Mouse (Mus musculus): ENCODE data around the gene Grip2.

The Grip2 gene

GRCm38 (mm10) chr6:91737451-91737850, 89.6 kb downstream of the Grip2 start:
- DNase-seq (ENCODE audit: extremely low read depth, insufficient read length, low spot score), result no peak

GRCm38 (mm10) chr6:91736471-91736870, 90.6 kb downstream of the Grip2 start:
- DNase-seq (ENCODE audit: extremely low read depth, insufficient read length, low spot score), result peak; percentile 66

- DNase-seq (ENCODE audit: extremely low read depth, insufficient read length, low spot score), result peak; percentile 80
Observed at GRCm38 (mm10) chr6:91732138-91732537, 94.9 kb downstream of the Grip2 start.

- peak; percentile 85 for DNase-seq (ENCODE audit: extremely low read depth, insufficient read length, low spot score)
Observed at GRCm38 (mm10) chr6:91729677-91730127, 97.3 kb downstream of the Grip2 start.

- DNase-seq (ENCODE audit: extremely low read depth, insufficient read length, low spot score), result no peak
Observed at GRCm38 (mm10) chr6:91728939-91729619, 98.0 kb downstream of the Grip2 start.

GRCm38 (mm10) chr6:91727361-91727760, 99.7 kb downstream of the Grip2 start:
- DNase-seq (ENCODE audit: extremely low read depth, insufficient read length, low spot score), result no peak

GRCm38 (mm10) chr6:91721215-91721701, 105.8 kb downstream of the Grip2 start:
- DNase-seq (ENCODE audit: extremely low read depth, insufficient read length, low spot score), result no peak

GRCm38 (mm10) chr6:91720588-91721214, 106.3 kb downstream of the Grip2 start:
- no peak for DNase-seq (ENCODE audit: extremely low read depth, insufficient read length, low spot score)

- no peak for DNase-seq (ENCODE audit: extremely low read depth, insufficient read length, low spot score)
Observed at GRCm38 (mm10) chr6:91719865-91720533, 107.1 kb downstream of the Grip2 start.

GRCm38 (mm10) chr6:91719042-91719747, 107.9 kb downstream of the Grip2 start:
- no peak for DNase-seq (ENCODE audit: extremely low read depth, insufficient read length, low spot score)

- no peak for DNase-seq (ENCODE audit: extremely low read depth, insufficient read length, low spot score)
Observed at GRCm38 (mm10) chr6:91718603-91719002, 108.4 kb downstream of the Grip2 start.

GRCm38 (mm10) chr6:91718067-91718466, 109.0 kb downstream of the Grip2 start:
- no peak for DNase-seq (ENCODE audit: extremely low read depth, insufficient read length, low spot score)

GRCm38 (mm10) chr6:91715988-91716810, 110.9 kb downstream of the Grip2 start:
- no peak for DNase-seq (ENCODE audit: extremely low read depth, insufficient read length, low spot score)

- DNase-seq (ENCODE audit: extremely low read depth, insufficient read length, low spot score), result no peak
Observed at GRCm38 (mm10) chr6:91715023-91715422, 112.0 kb downstream of the Grip2 start.

GRCm38 (mm10) chr6:91713370-91713896, 113.6 kb downstream of the Grip2 start:
- no peak for DNase-seq (ENCODE audit: extremely low read depth, insufficient read length, low spot score)

- peak; percentile 82 for DNase-seq (ENCODE audit: extremely low read depth, insufficient read length, low spot score)
Observed at GRCm38 (mm10) chr6:91712855-91713331, 114.2 kb downstream of the Grip2 start.

GRCm38 (mm10) chr6:91712097-91712854, 114.8 kb downstream of the Grip2 start:
- no peak for DNase-seq (ENCODE audit: extremely low read depth, insufficient read length, low spot score)
